ENCODE assay signal across 8 mouse cellular contexts in genomic region chr14:33313624-33314023, GRCm38 (mm10).
DNase-seq lines count a peak whose midpoint lies in the region; ATAC-seq and TF ChIP-seq lines count a peak whose summit lies in the region.

No protein-coding gene starts in this region.

- no peak overlapping the region for H3K4me2 ChIP-seq in liver, embryonic 12.5 days
- no peak overlapping the region for H3K4me2 ChIP-seq in intestine, embryonic 14.5 days (ENCODE audit: low read length)
- H3K4me2 ChIP-seq in midbrain, embryonic 12.5 days (replicated peaks), result no peak overlapping the region

- no peak overlapping the region for H3K4me3 ChIP-seq in liver, embryonic 12.5 days
- H3K4me3 ChIP-seq in cerebellum, adult 2 months (replicated peaks; ENCODE audit: insufficient read depth, low read depth, low read length), result no peak overlapping the region
- no peak overlapping the region for H3K4me3 ChIP-seq in intestine, embryonic 14.5 days (ENCODE audit: low read depth, low read length)
- no peak overlapping the region for H3K4me3 ChIP-seq in midbrain, embryonic 12.5 days

- WGBS in liver, embryonic 12.5 days (ENCODE audit: insufficient replicate concordance), result 4% methylated on average over 4 of the region's 4 CpGs
- WGBS in cerebellum, adult 2 months, result 3% methylated on average over 4 of the region's 4 CpGs
- 1% methylated on average over 4 of the region's 4 CpGs for WGBS in intestine, embryonic 14.5 days
- 0% methylated on average over 4 of the region's 4 CpGs for WGBS in midbrain, embryonic 12.5 days

- peak; percentile 50 for DNase-seq in liver
- peak; percentile 63 to 65 for DNase-seq in cerebellum, adult 2 months
- peak; percentile 87 for DNase-seq in intestine, embryonic 14.5 days (ENCODE audit: low spot score)
- peak; percentile 53 to 73 for DNase-seq in left cerebral cortex, postnatal 25 days (ENCODE audit: low spot score in 2 of 2)
- peak; percentile 76 for DNase-seq in splenic B cell, adult 2 months (ENCODE audit: low read depth, low spot score)

- H3K9me3 ChIP-seq in liver, embryonic 12.5 days (replicated peaks), result no peaks in the 10 kb centered on the region
- H3K9me3 ChIP-seq in intestine, embryonic 14.5 days (ENCODE audit: control insufficient read depth, low read length), result no peaks in the 10 kb centered on the region
- no peaks in the 10 kb centered on the region for H3K9me3 ChIP-seq in midbrain, embryonic 12.5 days

- peaks cover 41% of the 10 kb centered on the region for H3K27me3 ChIP-seq in liver, embryonic 12.5 days (replicated peaks)
- no peaks in the 10 kb centered on the region for H3K27me3 ChIP-seq in cerebellum, adult 2 months (ENCODE audit: control insufficient read depth, insufficient read depth, low read length)
- 0 out of 2 replicates have a peak, but pooled peaks cover 4% of the 10 kb centered on the region for H3K27me3 ChIP-seq in intestine, embryonic 14.5 days (replicated peaks; ENCODE audit: control insufficient read depth, insufficient read depth, low read length)
- peaks cover 38% of the 10 kb centered on the region for H3K27me3 ChIP-seq in midbrain, embryonic 12.5 days
- peaks cover 1% of the 10 kb centered on the region; the same call in 1 of the 2 replicates for H3K27me3 ChIP-seq in splenic B cell, adult 2 months (ENCODE audit: control insufficient read depth, insufficient read depth, low read length, poor library complexity, severe bottlenecking)

- ATAC-seq in liver, embryonic 12.5 days, result no peak
- ATAC-seq in frontal cortex, adult (ENCODE audit: low TSS enrichment), result peak; percentile 78
- peak; percentile 58 for ATAC-seq in intestine, embryonic 14.5 days (replicated peaks; ENCODE audit: low FRiP score, low TSS enrichment, low read depth)
- ATAC-seq in midbrain, embryonic 12.5 days (ENCODE audit: low FRiP score, low read depth), result peak; percentile 59

- no peak overlapping the region for H3K27ac ChIP-seq in liver, embryonic 12.5 days
- no peak overlapping the region for H3K27ac ChIP-seq in cerebellum, adult 2 months (ENCODE audit: insufficient read depth, low read length)
- no peak overlapping the region for H3K27ac ChIP-seq in intestine, embryonic 14.5 days (ENCODE audit: low read depth)
- H3K27ac ChIP-seq in midbrain, embryonic 12.5 days (replicated peaks), result no peak overlapping the region

- no peak for TF ChIP-seq POLR2A in cerebellum, adult 2 months (IDR thresholded peaks at IDR 0.05; ENCODE audit: borderline replicate concordance, insufficient read depth, low read length)

- intact Hi-C loops in left cerebral cortex, postnatal 25 days (cut with DNase I), result loop anchor here (1.0 kb wide), 1 partner anchor 58 kb away; no protein-coding TSS in a partner anchor

- no peak overlapping the region for H3K9ac ChIP-seq in liver, embryonic 12.5 days
- no peak overlapping the region for H3K9ac ChIP-seq in intestine, embryonic 14.5 days (ENCODE audit: low read length)
- no peak overlapping the region for H3K9ac ChIP-seq in midbrain, embryonic 12.5 days (replicated peaks)

- H3K4me1 ChIP-seq in liver, embryonic 12.5 days, result no peaks in the 10 kb centered on the region
- no peaks in the 10 kb centered on the region for H3K4me1 ChIP-seq in cerebellum, adult 2 months (ENCODE audit: control insufficient read depth, insufficient read depth, low read length)
- H3K4me1 ChIP-seq in intestine, embryonic 14.5 days (replicated peaks; ENCODE audit: control insufficient read depth, insufficient read depth, low read length), result no peaks in the 10 kb centered on the region; the same call in 1 of the 2 replicates
- H3K4me1 ChIP-seq in midbrain, embryonic 12.5 days, result no peaks in the 10 kb centered on the region

- TF ChIP-seq CTCF in cerebellum, adult 2 months (IDR thresholded peaks at IDR 0.05; ENCODE audit: borderline replicate concordance, insufficient read depth, low read depth, low read length), result peak; percentile 95

- H3K36me3 ChIP-seq in liver, embryonic 12.5 days, result no peaks in the 10 kb centered on the region
- no peaks in the 10 kb centered on the region for H3K36me3 ChIP-seq in intestine, embryonic 14.5 days (ENCODE audit: control insufficient read depth, insufficient read depth, low read length)
- no peaks in the 10 kb centered on the region for H3K36me3 ChIP-seq in midbrain, embryonic 12.5 days
- no peaks in the 10 kb centered on the region for H3K36me3 ChIP-seq in splenic B cell, adult 2 months (ENCODE audit: control insufficient read depth, insufficient read depth, low read length, poor library complexity, severe bottlenecking)
